Mouse (Mus musculus): ENCODE measurements around the gene Samd4.

GRCm38 (mm10) chr14:46990450-46990849, 107.8 kb downstream of the Samd4 start:
- TF ChIP-seq CTCF (IDR thresholded peaks at IDR 0.05; ENCODE audit: low read depth) (no peak), EP300 (IDR thresholded peaks at IDR 0.05; ENCODE audit: low read depth) (no peak)
